Comparison of ENCODE assay signal across 17 mouse cellular contexts in the genomic region with DNA sequence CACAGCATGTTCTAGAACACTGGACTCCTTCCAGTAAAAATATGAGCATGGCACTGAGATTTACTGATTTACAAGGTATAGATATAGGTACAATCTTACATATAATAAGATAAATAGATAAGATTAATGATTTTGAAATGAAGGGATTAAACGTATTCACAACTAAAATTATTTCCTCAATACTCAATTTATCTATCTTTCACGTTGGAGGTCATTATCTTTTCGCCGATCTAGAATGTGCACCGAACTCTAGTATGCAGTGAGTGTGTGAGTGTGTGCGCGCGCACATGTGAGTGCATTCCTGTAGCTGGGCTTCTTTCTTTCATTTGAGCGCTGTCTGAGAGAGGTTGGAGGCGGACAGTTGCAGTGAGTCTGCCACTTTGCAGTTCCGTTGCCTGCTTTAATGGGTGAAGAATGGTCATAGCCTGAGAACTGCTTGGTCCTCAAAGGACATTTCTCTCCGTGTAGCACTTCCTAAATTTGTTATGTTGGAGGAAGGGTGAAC. TPM values are rescaled to one million over a fixed set of nuclear protein-coding genes. Genes with fewer than 3 reads are reported as not detected.
DNase-seq lines count a peak whose midpoint lies in the region; ATAC-seq and TF ChIP-seq lines count a peak whose summit lies in the region.
"Had no signal": no experiment of that assay in that cellular context is flagged by ENCODE, and none has a peak within 500 bp of the region (broad histone marks: within the 10 kb centered on the region; RNA-seq: fewer than 3 reads in every experiment).

No protein-coding gene starts in this region.

- no peak overlapping the region for H3K4me2 ChIP-seq in forebrain, embryonic 13.5 days
- H3K4me2 ChIP-seq in forebrain, embryonic 11.5 days (ENCODE audit: low read depth, low read length, severe bottlenecking), result no peak overlapping the region
- H3K4me2 ChIP-seq in liver, embryonic 11.5 days, result peak overlapping the region; percentile 50
- H3K4me2 ChIP-seq in forebrain, embryonic 16.5 days (ENCODE audit: low read length), result no peak overlapping the region
- H3K4me2 ChIP-seq in liver, postnatal 0 days (ENCODE audit: low read depth, low read length), result peak overlapping the region; percentile 2; the same call in 1 of the 2 replicates
- H3K4me2 ChIP-seq: neural tube, embryonic 15.5 days had no signal

- no peaks in the 10 kb centered on the region for H3K36me3 ChIP-seq in forebrain, embryonic 13.5 days (ENCODE audit: poor library complexity, severe bottlenecking)
- H3K36me3 ChIP-seq in forebrain, embryonic 11.5 days (ENCODE audit: control insufficient read depth, insufficient read depth, low read length), result no peaks in the 10 kb centered on the region
- H3K36me3 ChIP-seq in liver, embryonic 11.5 days (ENCODE audit: control insufficient read depth, insufficient read depth, low read length), result no peaks in the 10 kb centered on the region
- H3K36me3 ChIP-seq in forebrain, embryonic 16.5 days (ENCODE audit: control insufficient read depth, insufficient read depth), result no peaks in the 10 kb centered on the region
- no peaks in the 10 kb centered on the region for H3K36me3 ChIP-seq in liver, postnatal 0 days (replicated peaks; ENCODE audit: insufficient read depth, low read length)
- H3K36me3 ChIP-seq: heart, embryonic 10.5 days; midbrain, embryonic 10.5 days; neural tube, embryonic 15.5 days had no signal

- 0 out of 2 replicates have a peak overlapping the region, but pooled peaks have one; percentile 51 for H3K27ac ChIP-seq in forebrain, embryonic 13.5 days
- no peak overlapping the region for H3K27ac ChIP-seq in forebrain, embryonic 11.5 days (ENCODE audit: low read depth, low read length)
- no peak overlapping the region for H3K27ac ChIP-seq in liver, embryonic 11.5 days (ENCODE audit: low read depth, low read length)
- peak overlapping the region; percentile 16; the same call in 1 of the 2 replicates for H3K27ac ChIP-seq in forebrain, embryonic 16.5 days (ENCODE audit: low read length)
- no peak overlapping the region for H3K27ac ChIP-seq in liver, postnatal 0 days (ENCODE audit: low read depth)
- H3K27ac ChIP-seq: heart, embryonic 10.5 days; midbrain, embryonic 10.5 days; neural tube, embryonic 15.5 days had no signal

- TF ChIP-seq EP300 in liver, postnatal 0 days (IDR thresholded peaks at IDR 0.05; ENCODE audit: low read depth), result no peak

- H3K9ac ChIP-seq in forebrain, embryonic 13.5 days, result no peak overlapping the region
- H3K9ac ChIP-seq in forebrain, embryonic 11.5 days (ENCODE audit: low read length), result no peak overlapping the region
- H3K9ac ChIP-seq in liver, embryonic 11.5 days (ENCODE audit: low read depth, low read length), result no peak overlapping the region
- H3K9ac ChIP-seq in forebrain, embryonic 16.5 days (replicated peaks; ENCODE audit: low read depth, low read length), result no peak overlapping the region
- H3K9ac ChIP-seq in liver, postnatal 0 days (replicated peaks), result no peak overlapping the region
- H3K9ac ChIP-seq: neural tube, embryonic 15.5 days had no signal

- no peak for TF ChIP-seq CTCF in liver, postnatal 0 days (IDR thresholded peaks at IDR 0.05; ENCODE audit: low read depth)

- WGBS in forebrain, embryonic 13.5 days, result 89% methylated on average over 12 of the region's 12 CpGs
- 95% methylated on average over 12 of the region's 12 CpGs for WGBS in forebrain, embryonic 11.5 days
- WGBS in liver, embryonic 11.5 days, result 83% methylated on average over 12 of the region's 12 CpGs
- WGBS in forebrain, embryonic 16.5 days, result 85% methylated on average over 12 of the region's 12 CpGs
- WGBS in liver, postnatal 0 days (ENCODE audit: insufficient replicate concordance), result 81% methylated on average over 12 of the region's 12 CpGs

- H3K4me1 ChIP-seq in forebrain, embryonic 13.5 days, result peaks cover 16% of the 10 kb centered on the region
- H3K4me1 ChIP-seq in forebrain, embryonic 11.5 days (replicated peaks; ENCODE audit: control insufficient read depth, insufficient read depth, low read length), result no peaks in the 10 kb centered on the region
- H3K4me1 ChIP-seq in liver, embryonic 11.5 days (replicated peaks; ENCODE audit: control insufficient read depth, insufficient read depth, low read length), result peaks cover 7% of the 10 kb centered on the region; the same call in 1 of the 2 replicates
- H3K4me1 ChIP-seq in forebrain, embryonic 16.5 days (replicated peaks; ENCODE audit: control insufficient read depth, insufficient read depth, low read length), result peaks cover 16% of the 10 kb centered on the region
- H3K4me1 ChIP-seq in liver, postnatal 0 days (ENCODE audit: insufficient read depth), result peaks cover 25% of the 10 kb centered on the region
- H3K4me1 ChIP-seq: midbrain, embryonic 10.5 days; neural tube, embryonic 15.5 days had no signal

- no peak overlapping the region for H3K4me3 ChIP-seq in forebrain, embryonic 13.5 days
- H3K4me3 ChIP-seq in forebrain, embryonic 11.5 days (ENCODE audit: low read depth, low read length), result no peak overlapping the region
- no peak overlapping the region for H3K4me3 ChIP-seq in liver, embryonic 11.5 days (ENCODE audit: low read depth, low read length)
- no peak overlapping the region for H3K4me3 ChIP-seq in forebrain, embryonic 16.5 days (replicated peaks; ENCODE audit: low read length)
- H3K4me3 ChIP-seq in liver, postnatal 0 days (ENCODE audit: low read depth, low read length), result no peak overlapping the region
- H3K4me3 ChIP-seq: heart, embryonic 10.5 days; midbrain, embryonic 10.5 days; myocyte; neural tube, embryonic 15.5 days had no signal

- no peaks in the 10 kb centered on the region for H3K9me3 ChIP-seq in forebrain, embryonic 13.5 days (replicated peaks)
- H3K9me3 ChIP-seq in forebrain, embryonic 11.5 days (ENCODE audit: control insufficient read depth, low read length), result no peaks in the 10 kb centered on the region
- H3K9me3 ChIP-seq in liver, embryonic 11.5 days (ENCODE audit: control insufficient read depth, low read length), result no peaks in the 10 kb centered on the region
- no peaks in the 10 kb centered on the region for H3K9me3 ChIP-seq in forebrain, embryonic 16.5 days (ENCODE audit: control insufficient read depth, low read length)
- no peaks in the 10 kb centered on the region for H3K9me3 ChIP-seq in liver, postnatal 0 days (ENCODE audit: low read length)
- H3K9me3 ChIP-seq: heart, embryonic 10.5 days; midbrain, embryonic 10.5 days; neural tube, embryonic 15.5 days had no signal

- peak; percentile 43; the same call in 1 of the 2 replicates for ATAC-seq in forebrain, embryonic 13.5 days
- ATAC-seq in forebrain, embryonic 11.5 days (replicated peaks; ENCODE audit: low FRiP score), result no peak
- no peak for ATAC-seq in liver, embryonic 11.5 days (replicated peaks; ENCODE audit: low FRiP score)
- ATAC-seq in forebrain, embryonic 16.5 days, result peak; percentile 41; the same call in 1 of the 2 replicates
- ATAC-seq in liver, postnatal 0 days, result no peak

- DNase-seq in forebrain, embryonic 11.5 days (ENCODE audit: low spot score), result no peak
- peak; percentile 29 for DNase-seq in liver, embryonic 11.5 days (ENCODE audit: low spot score)
- DNase-seq in liver, result no peak
- no peak for DNase-seq in liver, postnatal 0 days
- DNase-seq in frontal cortex, adult 2 months (ENCODE audit: extremely low spot score in 1 of 2, low spot score in 1 of 2), result no peak
- no peak for DNase-seq in thymus, postnatal 25 days
- DNase-seq: cerebellum, adult 9-10 months; gastrocnemius, postnatal 25 days; lung, postnatal 14 days; right cerebral cortex, postnatal 25 days; thymus, postnatal 36 days had no signal

- no peaks in the 10 kb centered on the region for H3K27me3 ChIP-seq in forebrain, embryonic 13.5 days
- H3K27me3 ChIP-seq in forebrain, embryonic 11.5 days (ENCODE audit: control insufficient read depth, insufficient read depth, low read length), result no peaks in the 10 kb centered on the region
- no peaks in the 10 kb centered on the region for H3K27me3 ChIP-seq in liver, embryonic 11.5 days (replicated peaks; ENCODE audit: control insufficient read depth, insufficient read depth, low read length)
- no peaks in the 10 kb centered on the region for H3K27me3 ChIP-seq in forebrain, embryonic 16.5 days (replicated peaks; ENCODE audit: control insufficient read depth, insufficient read depth, low read length)
- no peaks in the 10 kb centered on the region for H3K27me3 ChIP-seq in liver, postnatal 0 days (ENCODE audit: insufficient read depth, low read length)
- H3K27me3 ChIP-seq: neural tube, embryonic 15.5 days had no signal

RNA-seq across cellular contexts. Expression of a gene that starts 13.8 kb away (rescaled TPM):
- polyA plus RNA-seq in forebrain, embryonic 13.5 days (2015; fragmentation: Nextera tagmentation; extraction: Ambion mirVana), result 30.3 and 34.4 TPM in 2 replicates
- polyA plus RNA-seq in forebrain, embryonic 11.5 days (2014; fragmentation: Nextera tagmentation; extraction: Ambion mirVana), result 21.3 and 24.5 TPM in 2 replicates
- 49.1 and 51.2 TPM in 2 replicates for polyA plus RNA-seq in liver, embryonic 11.5 days (2014; fragmentation: Nextera tagmentation; extraction: Ambion mirVana)
- polyA plus RNA-seq in forebrain, embryonic 16.5 days (2015; fragmentation: Nextera tagmentation; extraction: Ambion mirVana), result 26.5 and 29.8 TPM in 2 replicates
- 17.1 and 17.3 TPM in 2 replicates for polyA plus RNA-seq in liver, postnatal 0 days (2015; fragmentation: Nextera tagmentation; extraction: Ambion mirVana)
- polyA plus RNA-seq in frontal cortex, adult 2 months (2012; rRNA removed), result 1.7 TPM in 2 replicates

Comparison
In these comparisons a context has a peak if more than half of its experiments do, and no peak if none do; other contexts are left out.
1. ATAC-seq: peak in forebrain, embryonic 13.5 days (single experiment) and forebrain, embryonic 16.5 days (single experiment); none in forebrain, embryonic 11.5 days (single experiment), liver, embryonic 11.5 days (single experiment) and liver, postnatal 0 days (single experiment).
2. H3K27ac ChIP-seq: peak in forebrain, embryonic 13.5 days (single experiment) and forebrain, embryonic 16.5 days (single experiment); none in forebrain, embryonic 11.5 days (single experiment), liver, embryonic 11.5 days (single experiment) and liver, postnatal 0 days (single experiment).
3. H3K4me2 ChIP-seq: peak in liver, embryonic 11.5 days (single experiment) and liver, postnatal 0 days (single experiment); none in forebrain, embryonic 13.5 days (single experiment), forebrain, embryonic 11.5 days (single experiment) and forebrain, embryonic 16.5 days (single experiment).